Mouse (Mus musculus): ENCODE data around the gene Mrpl32. TPM values are rescaled to one million over a fixed set of nuclear protein-coding genes. Genes with fewer than 3 reads are reported as not detected.

Gene Mrpl32
- polyA plus RNA-seq, 1 experiment from 2014 or later = 111 TPM

GRCm38 (mm10) chr13:14561336-14561735 is 51.6 kb downstream of the Mrpl32 start:
- Histone ChIP-seq H3K4me2 (no peak overlapping the region), H3K36me3 (no peaks in the 10 kb centered on the region), H3K9ac (replicated peaks) (no peak overlapping the region), H3K4me3 (replicated peaks) (no peak overlapping the region), H3K27me3 (no peaks in the 10 kb centered on the region), H3K9me3 (no peaks in the 10 kb centered on the region), H3K27ac (no peak overlapping the region), H3K4me1 (replicated peaks) (no peaks in the 10 kb centered on the region)
- WGBS = 76% methylated on average over 1 of the region's 1 CpGs
- no peak for ATAC-seq (ENCODE audit: insufficient number of reproducible peaks, insufficient read depth, low FRiP score, low TSS enrichment, low read depth)

Other genes with a start within 250 kb of the Mrpl32 start
- 0.27 and 0.65 TPM in 2 replicates for gene Hecw1, start 89.9 kb downstream of the Mrpl32 start, polyA plus RNA-seq (2016; fragmentation: Nextera tagmentation; extraction: Ambion mirVana)
- gene Psma2, start 75 bp upstream of the Mrpl32 start, polyA plus RNA-seq (2016; fragmentation: Nextera tagmentation; extraction: Ambion mirVana) = 193 TPM in 2 replicates
- gene AW209491, start 17.0 kb upstream of the Mrpl32 start, polyA plus RNA-seq (2016; fragmentation: Nextera tagmentation; extraction: Ambion mirVana) = 33.2 and 34.2 TPM in 2 replicates

Data from limb, embryonic 12.5 days (tissue).